Mouse (Mus musculus): ENCODE results near the gene Krt82. TPM values are rescaled to one million over a fixed set of nuclear protein-coding genes. Genes with fewer than 3 reads are reported as not detected.

The Krt82 gene
- total and polyA plus RNA-seq, 2 experiments from 2014 or later, result not detected

- H3K27ac ChIP-seq (ENCODE audit: low read depth, low read length), result no peak overlapping the region
- no peak overlapping the region for H3K9ac ChIP-seq
- no peaks in the 10 kb centered on the region for H3K36me3 ChIP-seq (ENCODE audit: insufficient read depth)
- 84% methylated on average over 9 of the region's 9 CpGs for WGBS
- ATAC-seq, result no peak
- TF ChIP-seq CTCF (IDR thresholded peaks at IDR 0.05; ENCODE audit: low read depth), result no peak
- H3K4me3 ChIP-seq (ENCODE audit: low read depth, low read length), result no peak overlapping the region
- H3K9me3 ChIP-seq (ENCODE audit: low read length), result no peaks in the 10 kb centered on the region
- no peaks in the 10 kb centered on the region for H3K27me3 ChIP-seq (ENCODE audit: insufficient read depth, low read length)
- no peak overlapping the region for H3K4me2 ChIP-seq (ENCODE audit: low read depth)
- H3K4me1 ChIP-seq (ENCODE audit: insufficient read depth), result no peaks in the 10 kb centered on the region
- no peak for DNase-seq
Observed at GRCm38 (mm10) chr15:101508247-101508646, 42.2 kb downstream of the Krt82 start.

GRCm38 (mm10) chr15:101506896-101507758 lies 43.3 kb downstream of the Krt82 start:
- ATAC-seq (no peak), DNase-seq (no peak)
- Histone ChIP-seq H3K36me3 (ENCODE audit: insufficient read depth) (no peaks in the 10 kb centered on the region), H3K4me2 (ENCODE audit: low read depth) (no peak overlapping the region), H3K9me3 (ENCODE audit: low read length) (no peaks in the 10 kb centered on the region), H3K27ac (ENCODE audit: low read depth, low read length) (no peak overlapping the region), H3K9ac (no peak overlapping the region), H3K4me3 (ENCODE audit: low read depth, low read length) (no peak overlapping the region), H3K27me3 (ENCODE audit: insufficient read depth, low read length) (no peaks in the 10 kb centered on the region), H3K4me1 (ENCODE audit: insufficient read depth) (no peaks in the 10 kb centered on the region)
- TF ChIP-seq CTCF (IDR thresholded peaks at IDR 0.05; ENCODE audit: low read depth), result no peak
- WGBS, result 75% methylated on average over 14 of the region's 14 CpGs

GRCm38 (mm10) chr15:101497181-101497580 lies 53.3 kb downstream of the Krt82 start:
- DNase-seq (no peak), ATAC-seq (no peak)
- WGBS, result 79% methylated on average over 2 of the region's 2 CpGs
- Histone ChIP-seq H3K27ac (ENCODE audit: low read depth, low read length) (no peak overlapping the region), H3K4me2 (ENCODE audit: low read depth) (no peak overlapping the region), H3K4me3 (ENCODE audit: low read depth, low read length) (no peak overlapping the region), H3K4me1 (ENCODE audit: insufficient read depth) (no peaks in the 10 kb centered on the region), H3K9me3 (ENCODE audit: low read length) (no peaks in the 10 kb centered on the region), H3K36me3 (ENCODE audit: insufficient read depth) (no peaks in the 10 kb centered on the region), H3K27me3 (ENCODE audit: insufficient read depth, low read length) (no peaks in the 10 kb centered on the region), H3K9ac (no peak overlapping the region)
- TF ChIP-seq CTCF (IDR thresholded peaks at IDR 0.05; ENCODE audit: low read depth), result peak; percentile 53

GRCm38 (mm10) chr15:101495266-101495665 lies 55.2 kb downstream of the Krt82 start:
- ATAC-seq (no peak), DNase-seq (no peak)
- H3K27ac ChIP-seq (ENCODE audit: low read depth, low read length), result no peak overlapping the region
- H3K27me3 ChIP-seq (ENCODE audit: insufficient read depth, low read length), result no peaks in the 10 kb centered on the region
- TF ChIP-seq CTCF (IDR thresholded peaks at IDR 0.05; ENCODE audit: low read depth), result no peak
- no peaks in the 10 kb centered on the region for H3K9me3 ChIP-seq (ENCODE audit: low read length)
- H3K4me3 ChIP-seq (ENCODE audit: low read depth, low read length), result no peak overlapping the region
- H3K36me3 ChIP-seq (ENCODE audit: insufficient read depth), result no peaks in the 10 kb centered on the region
- no peak overlapping the region for H3K4me2 ChIP-seq (ENCODE audit: low read depth)
- H3K4me1 ChIP-seq (ENCODE audit: insufficient read depth), result no peaks in the 10 kb centered on the region
- H3K9ac ChIP-seq, result no peak overlapping the region
- WGBS, result 81% methylated on average over 8 of the region's 8 CpGs

GRCm38 (mm10) chr15:101494203-101494602 lies 56.3 kb downstream of the Krt82 start:
- TF ChIP-seq CTCF (IDR thresholded peaks at IDR 0.05; ENCODE audit: low read depth), result no peak
- Histone ChIP-seq H3K27ac (ENCODE audit: low read depth, low read length) (no peak overlapping the region), H3K4me1 (ENCODE audit: insufficient read depth) (no peaks in the 10 kb centered on the region), H3K9ac (no peak overlapping the region), H3K36me3 (ENCODE audit: insufficient read depth) (no peaks in the 10 kb centered on the region), H3K4me2 (ENCODE audit: low read depth) (no peak overlapping the region), H3K9me3 (ENCODE audit: low read length) (no peaks in the 10 kb centered on the region), H3K4me3 (ENCODE audit: low read depth, low read length) (no peak overlapping the region), H3K27me3 (ENCODE audit: insufficient read depth, low read length) (no peaks in the 10 kb centered on the region)
- ATAC-seq (no peak), DNase-seq (no peak)
- 55% methylated on average over 1 of the region's 1 CpGs for WGBS

- TF ChIP-seq CTCF (IDR thresholded peaks at IDR 0.05; ENCODE audit: low read depth), result no peak
- H3K4me2 ChIP-seq (ENCODE audit: low read depth), result no peak overlapping the region
- DNase-seq (no peak), ATAC-seq (no peak)
- H3K36me3 ChIP-seq (ENCODE audit: insufficient read depth), result no peaks in the 10 kb centered on the region
- no peaks in the 10 kb centered on the region for H3K4me1 ChIP-seq (ENCODE audit: insufficient read depth)
- no peak overlapping the region for H3K9ac ChIP-seq
- no peak overlapping the region for H3K27ac ChIP-seq (ENCODE audit: low read depth, low read length)
- no peaks in the 10 kb centered on the region for H3K9me3 ChIP-seq (ENCODE audit: low read length)
- WGBS, result 91% methylated on average over 6 of the region's 6 CpGs
- H3K27me3 ChIP-seq (ENCODE audit: insufficient read depth, low read length), result no peaks in the 10 kb centered on the region
- no peak overlapping the region for H3K4me3 ChIP-seq (ENCODE audit: low read depth, low read length)
Observed at GRCm38 (mm10) chr15:101493713-101494112, 56.8 kb downstream of the Krt82 start.

GRCm38 (mm10) chr15:101492718-101493117 lies 57.7 kb downstream of the Krt82 start:
- Histone ChIP-seq H3K9me3 (ENCODE audit: low read length) (no peaks in the 10 kb centered on the region), H3K27ac (ENCODE audit: low read depth, low read length) (no peak overlapping the region), H3K4me1 (ENCODE audit: insufficient read depth) (no peaks in the 10 kb centered on the region), H3K36me3 (ENCODE audit: insufficient read depth) (no peaks in the 10 kb centered on the region), H3K9ac (no peak overlapping the region), H3K4me3 (ENCODE audit: low read depth, low read length) (no peak overlapping the region), H3K27me3 (ENCODE audit: insufficient read depth, low read length) (no peaks in the 10 kb centered on the region), H3K4me2 (ENCODE audit: low read depth) (no peak overlapping the region)
- no peak for TF ChIP-seq CTCF (IDR thresholded peaks at IDR 0.05; ENCODE audit: low read depth)
- ATAC-seq (no peak), DNase-seq (no peak)
- 77% methylated on average over 8 of the region's 8 CpGs for WGBS
